Mouse (Mus musculus) hematopoietic stem cell, adult 5-6 weeks (primary cell): Measurements from ENCODE around the gene Tnfaip1. TPM values are rescaled to one million over a fixed set of nuclear protein-coding genes. Genes with fewer than 3 reads are reported as not detected.
"Not testable (repeated sequence)": the region's sequence is repeated elsewhere in the genome, so short reads cannot be mapped to it uniquely, and the experiment has no call there.

ENCODE experiments used
- ATAC-seq, 2 experiments: fragments of 125-278 bp in 1 of 2; replicated peaks in 1 of 2; 2 replicates each; pipeline ENCODE4 v1.8.0; 2016 to 2017; ENCODE audit warnings: inconsistent platforms in 2 of 2, mild to moderate bottlenecking in 2 of 2, moderate number of reproducible peaks in 2 of 2, low read depth in 1 of 2, moderate TSS enrichment in 1 of 2; ENCODE audit not compliant: low FRiP score in 2 of 2, poor library complexity in 2 of 2, severe bottlenecking in 2 of 2, insufficient read depth in 1 of 2, low TSS enrichment in 1 of 2
- total RNA-seq: library from RNA; stranded (forward); fragments of 172-1452, 232-1000 nt; gene quantifications from 2 replicates; pipeline ENCODE4 v1.2.3, GENCODE M21; 2017

The Tnfaip1 gene
- total RNA-seq = 3.9 and 5.2 TPM in 2 replicates

- ATAC-seq = peak; percentile 95 to 97
These were observed at the start of gene Tnfaip1, which contains the start of gene Ift20 for GRCm38 (mm10) chr11:78536080-78536689. Tnfaip1 (minus strand) TSS chr11:78536332. Ift20 (plus strand) TSS chr11:78536361.

- no peak for ATAC-seq
These were observed 46.7 kb upstream of the Tnfaip1 start for GRCm38 (mm10) chr11:78582848-78583247.

- no peak for ATAC-seq
These were observed 38.8 kb upstream of the Tnfaip1 start for GRCm38 (mm10) chr11:78574975-78575374.

GRCm38 (mm10) chr11:78574536-78574935 lies 38.4 kb upstream of the Tnfaip1 start:
- no peak for ATAC-seq

- ATAC-seq = not testable (repeated sequence)
These were observed 37.9 kb upstream of the Tnfaip1 start for GRCm38 (mm10) chr11:78574031-78574430.

GRCm38 (mm10) chr11:78571854-78572253 lies 35.7 kb upstream of the Tnfaip1 start:
- ATAC-seq = no peak

- no peak for ATAC-seq
These were observed 35.3 kb upstream of the Tnfaip1 start for GRCm38 (mm10) chr11:78571441-78571840.

- ATAC-seq = no peak
These were observed 33.7 kb upstream of the Tnfaip1 start for GRCm38 (mm10) chr11:78569806-78570205.

- ATAC-seq = no peak
These were observed 32.7 kb upstream of the Tnfaip1 start for GRCm38 (mm10) chr11:78568827-78569226.

GRCm38 (mm10) chr11:78567614-78568013 lies 31.5 kb upstream of the Tnfaip1 start:
- ATAC-seq = no peak

- peak; percentile 37 to 45; a peak in 2 of 4 replicates for ATAC-seq
These were observed 30.6 kb upstream of the Tnfaip1 start for GRCm38 (mm10) chr11:78566775-78567174.

GRCm38 (mm10) chr11:78560447-78560846 lies 24.3 kb upstream of the Tnfaip1 start:
- peak; percentile 71 to 73 for ATAC-seq

- no peak for ATAC-seq
These were observed 21.1 kb upstream of the Tnfaip1 start for GRCm38 (mm10) chr11:78557241-78557640.

GRCm38 (mm10) chr11:78556070-78556469 lies 19.9 kb upstream of the Tnfaip1 start:
- no peak for ATAC-seq

- ATAC-seq = no peak
These were observed 19.5 kb upstream of the Tnfaip1 start for GRCm38 (mm10) chr11:78555623-78556022.

- ATAC-seq = no peak
These were observed 14.9 kb upstream of the Tnfaip1 start for GRCm38 (mm10) chr11:78551059-78551398.

- ATAC-seq = peak; percentile 100
These were observed 14.3 kb upstream of the Tnfaip1 start, which contains the start of gene Tmem97 for GRCm38 (mm10) chr11:78550168-78551058. Tmem97 (minus strand) TSS chr11:78550777.

- no peak for ATAC-seq
These were observed 13.4 kb upstream of the Tnfaip1 start for GRCm38 (mm10) chr11:78549491-78549987.
